Mouse (Mus musculus) limb, embryonic 11.5 days (tissue): Measurements from ENCODE around the gene Saa2. TPM values are rescaled to one million over a fixed set of nuclear protein-coding genes. Genes with fewer than 3 reads are reported as not detected.

Experiments used
- ATAC-seq: fragments of 200-750 bp; cut with Nextera tagmentation; 2 replicates; pipeline ENCODE4 v1.8.0; 2017; ENCODE audit warnings: low read depth; ENCODE audit not compliant: insufficient number of reproducible peaks, low FRiP score, low TSS enrichment
- DNase-seq: peaks from one replicate; pipeline ENCODE4 v3.0.0-alpha.2; 2015; ENCODE audit warnings: low spot score
- H3K27ac ChIP-seq: fragments of 300-500 bp; sonication (generic); replicated peaks from 2 replicates; pipeline ENCODE4 v1.5.1; 2014; ENCODE audit warnings: low read depth, mild to moderate bottlenecking, low read length
- H3K27me3 ChIP-seq: fragments of 300-500 bp; sonication (generic); 2 replicates; pipeline ENCODE4 v1.6.1; 2014; ENCODE audit warnings: mild to moderate bottlenecking, low read length, mixed read lengths; ENCODE audit not compliant: control insufficient read depth, insufficient read depth
- H3K36me3 ChIP-seq: fragments of 300-500 bp; sonication (generic); 2 replicates; pipeline ENCODE4 v1.6.1; 2014; ENCODE audit warnings: mild to moderate bottlenecking, low read length, moderate library complexity, mixed read lengths; ENCODE audit not compliant: control insufficient read depth, insufficient read depth
- H3K4me1 ChIP-seq: fragments of 300-500 bp; sonication (generic); 2 replicates; pipeline ENCODE4 v1.6.1; 2014; ENCODE audit warnings: low read length, mixed read lengths; ENCODE audit not compliant: control insufficient read depth, insufficient read depth
- H3K4me2 ChIP-seq: fragments of 300-500 bp; sonication (generic); 2 replicates; pipeline ENCODE4 v1.6.1; 2014; ENCODE audit warnings: low read depth, mild to moderate bottlenecking, moderate library complexity; ENCODE audit not compliant: severe bottlenecking
- H3K4me3 ChIP-seq: fragments of 300-500 bp; sonication (generic); 2 replicates; pipeline ENCODE4 v1.5.1; 2014; ENCODE audit warnings: low read depth, low read length
- H3K9ac ChIP-seq: fragments of 300-500 bp; sonication (generic); 2 replicates; pipeline ENCODE4 v1.6.1; 2014; ENCODE audit warnings: mild to moderate bottlenecking, low read length
- H3K9me3 ChIP-seq: fragments of 300-500 bp; sonication (generic); 2 replicates; pipeline ENCODE4 v1.6.1; 2016; ENCODE audit warnings: low read length; ENCODE audit not compliant: control insufficient read depth
- WGBS: fragments of 180-500 bp; shearing (Covaris S2); extraction: QIAGEN DNeasy Blood & Tissue Kit; methylation state at CpG from one replicate; pipeline ENCODE4 v1.1.7; 2014; 5-methylcytosine and 5-hydroxymethylcytosine counted together
- polyA plus RNA-seq: library from polyadenylated mRNA; unstranded; fragments of >200 nt; fragmentation: Nextera tagmentation; extraction: Ambion mirVana; gene quantifications from 2 replicates; pipeline ENCODE4 v1.2.1, GENCODE M21; 2014

Gene Saa2
- polyA plus RNA-seq = 0.68 and 0.98 TPM in 2 replicates

DNA sequence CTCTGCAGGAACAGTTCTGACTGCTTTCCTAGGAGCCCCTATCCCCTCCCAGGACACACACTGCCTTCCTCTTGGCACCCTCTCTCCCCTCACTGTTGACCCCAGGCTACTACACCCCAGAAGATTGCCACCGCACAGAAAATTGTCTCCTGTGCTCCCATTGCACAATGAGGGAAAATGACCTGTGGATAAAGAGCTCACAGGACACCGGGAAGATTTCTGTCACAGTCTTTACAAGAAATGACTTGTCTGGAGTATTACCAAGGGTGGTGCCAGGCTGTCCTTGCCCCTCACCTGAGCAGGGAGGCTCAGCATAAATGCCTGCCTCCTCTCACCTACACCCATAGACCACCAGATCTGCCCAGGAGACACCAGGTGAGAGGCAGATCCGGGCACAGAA is at the start of gene Saa2:
TSS of gene Saa2 (plus strand) at position 301 of the 400 bp plus-strand sequence.
- Histone ChIP-seq H3K4me1 (no peaks in the 10 kb centered on the region), H3K36me3 (no peaks in the 10 kb centered on the region), H3K27me3 (no peaks in the 10 kb centered on the region), H3K27ac (no peak within 1 kb of the TSS), H3K4me2 (no peak within 1 kb of the TSS), H3K9me3 (no peaks in the 10 kb centered on the region), H3K4me3 (no peak within 1 kb of the TSS), H3K9ac (no peak within 1 kb of the TSS)
- no peak for DNase-seq
- WGBS = 77% methylated on average over 3 of the region's 3 CpGs
- no peak for ATAC-seq

DNA sequence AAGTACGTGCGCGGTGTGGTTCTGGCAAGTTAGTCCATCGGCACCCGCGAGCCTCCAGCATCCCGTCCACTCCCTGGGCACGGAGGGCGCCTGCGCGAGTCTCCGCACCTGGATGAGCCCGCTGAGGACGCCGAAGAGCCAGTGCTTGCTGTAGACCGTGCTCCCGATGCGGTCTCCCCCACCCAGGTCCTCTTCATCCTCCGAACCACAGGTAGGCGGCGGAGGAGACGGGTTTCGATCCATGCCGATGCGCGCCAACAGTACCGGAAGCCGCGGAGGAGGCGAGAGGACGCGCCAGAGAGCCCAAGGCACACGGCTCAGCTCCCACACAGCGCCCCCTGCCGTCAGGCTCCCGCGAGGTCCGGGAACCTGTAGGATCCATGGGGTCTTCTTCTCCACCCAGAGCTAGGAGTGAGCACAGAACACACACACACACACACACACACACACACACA is 41.2 kb upstream of the Saa2 start, which contains the start of gene Saal1:
TSS of gene Saal1 (minus strand) at position 291 of the 455 bp plus-strand sequence.
- Histone ChIP-seq H3K27me3 (no peaks in the 10 kb centered on the region), H3K4me1 (no peaks in the 10 kb centered on the region), H3K9me3 (no peaks in the 10 kb centered on the region), H3K4me3 (peak within 1 kb of the TSS; percentile 71), H3K36me3 (peaks cover 5% of the 10 kb centered on the region; the same call in 1 of the 2 replicates), H3K9ac (peak within 1 kb of the TSS; percentile 81), H3K27ac (no peak within 1 kb of the TSS; the same call in 1 of the 2 replicates), H3K4me2 (peak within 1 kb of the TSS; percentile 60)
- WGBS = under 1% methylated on average over 38 of the region's 38 CpGs
- ATAC-seq (peak; percentile 96), DNase-seq (peak; percentile 99)

DNA sequence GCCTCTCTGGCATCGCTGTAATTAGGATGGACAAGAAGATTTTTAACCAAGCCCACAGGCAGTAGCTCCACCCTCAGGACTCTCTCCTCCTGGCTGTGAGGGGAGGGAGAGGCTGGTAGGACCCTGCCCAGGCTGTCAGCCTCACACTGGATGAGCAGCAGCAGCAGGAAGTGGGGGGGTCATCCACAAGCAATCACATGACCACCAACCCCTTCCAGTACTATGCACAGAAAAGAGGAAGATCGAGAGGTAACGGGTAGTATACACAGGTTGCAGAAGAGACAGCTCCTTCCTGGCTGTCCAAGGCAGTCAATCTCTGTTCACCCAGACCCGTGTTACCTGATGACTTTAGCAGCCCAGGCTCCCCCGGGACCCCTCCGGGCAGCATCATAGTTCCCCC is 39.3 kb upstream of the Saa2 start:
- H3K9ac ChIP-seq = no peak overlapping the region
- H3K36me3 ChIP-seq = no peaks in the 10 kb centered on the region
- no peak for DNase-seq
- 71% methylated on average over 6 of the region's 6 CpGs for WGBS
- no peaks in the 10 kb centered on the region for H3K27me3 ChIP-seq
- H3K4me3 ChIP-seq = no peak overlapping the region
- no peak for ATAC-seq
- H3K4me1 ChIP-seq = no peaks in the 10 kb centered on the region
- H3K27ac ChIP-seq = no peak overlapping the region
- no peak overlapping the region for H3K4me2 ChIP-seq
- no peaks in the 10 kb centered on the region for H3K9me3 ChIP-seq

DNA sequence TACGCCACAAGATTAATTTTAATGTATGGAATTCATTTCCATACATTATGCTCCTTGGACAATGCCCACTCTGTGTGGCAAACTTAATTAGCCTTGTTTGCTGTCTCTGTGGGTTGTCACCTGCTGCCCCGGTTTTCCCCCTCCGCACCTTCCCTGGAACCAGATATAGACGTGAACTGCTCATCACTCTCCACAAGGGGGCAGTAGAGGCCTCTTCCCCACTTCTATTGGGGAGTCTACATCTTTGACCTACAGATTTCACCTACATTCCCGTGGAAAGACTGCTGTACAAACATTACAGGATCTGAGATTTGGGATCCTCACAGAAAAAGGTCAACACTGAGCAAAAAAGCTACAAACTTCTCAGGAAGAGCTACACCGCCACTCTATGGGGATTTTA is 37.1 kb upstream of the Saa2 start:
- no peak overlapping the region for H3K4me2 ChIP-seq
- DNase-seq = peak; percentile 72
- H3K4me1 ChIP-seq = no peaks in the 10 kb centered on the region
- no peak overlapping the region for H3K4me3 ChIP-seq
- H3K27ac ChIP-seq = no peak overlapping the region
- WGBS = 31% methylated on average over 6 of the region's 6 CpGs
- H3K27me3 ChIP-seq = no peaks in the 10 kb centered on the region
- no peaks in the 10 kb centered on the region for H3K36me3 ChIP-seq
- ATAC-seq = no peak
- no peaks in the 10 kb centered on the region for H3K9me3 ChIP-seq
- H3K9ac ChIP-seq = no peak overlapping the region

DNA sequence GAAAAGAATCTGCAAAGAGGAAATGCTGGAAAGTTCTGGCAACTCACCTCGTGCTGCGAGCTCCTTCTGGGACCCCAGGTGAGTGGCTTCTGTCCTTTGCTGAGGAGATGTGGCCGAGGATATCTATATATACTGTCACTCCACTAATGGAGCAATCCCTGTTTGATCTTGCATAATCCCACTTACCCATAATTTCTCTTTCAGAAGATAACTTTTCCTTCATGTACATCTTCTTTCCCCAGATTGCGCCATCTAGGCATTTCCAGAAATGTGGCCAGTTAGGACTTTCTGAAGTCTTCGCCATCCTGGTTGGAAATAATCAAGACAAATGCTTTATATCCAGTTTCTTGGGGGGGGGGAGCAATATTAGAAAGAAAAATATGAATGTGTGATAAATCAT is 36.0 kb upstream of the Saa2 start, which contains the start of gene Saa3:
TSS of gene Saa3 (minus strand) at position 101 of the 400 bp plus-strand sequence.
- Histone ChIP-seq H3K36me3 (no peaks in the 10 kb centered on the region), H3K4me2 (no peak within 1 kb of the TSS), H3K9ac (no peak within 1 kb of the TSS), H3K27ac (no peak within 1 kb of the TSS), H3K9me3 (no peaks in the 10 kb centered on the region), H3K27me3 (no peaks in the 10 kb centered on the region), H3K4me3 (no peak within 1 kb of the TSS), H3K4me1 (no peaks in the 10 kb centered on the region)
- DNase-seq = no peak
- no peak for ATAC-seq
- WGBS = 89% methylated on average over 5 of the region's 5 CpGs

DNA sequence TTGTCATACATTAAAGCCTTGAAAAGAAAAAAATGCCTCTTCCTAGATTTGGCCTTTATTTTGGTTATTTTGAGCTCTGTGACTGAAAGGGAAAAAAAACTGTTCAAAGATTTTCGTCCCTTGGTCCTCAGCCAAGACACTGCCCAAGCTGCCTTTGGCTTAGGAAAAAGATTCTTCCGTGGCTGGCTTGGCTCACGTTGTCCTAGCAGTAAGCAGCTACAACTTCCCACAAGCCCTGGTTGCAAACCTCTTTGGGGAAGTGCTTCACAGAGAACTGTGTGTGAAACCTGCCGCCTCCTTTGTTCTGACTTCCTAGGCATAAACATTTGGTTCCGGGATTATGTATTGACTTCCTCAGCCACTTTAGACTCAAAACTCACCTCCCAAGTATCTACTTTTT is 34.7 kb upstream of the Saa2 start:
- no peaks in the 10 kb centered on the region for H3K27me3 ChIP-seq
- no peaks in the 10 kb centered on the region for H3K4me1 ChIP-seq
- no peaks in the 10 kb centered on the region for H3K9me3 ChIP-seq
- no peak overlapping the region for H3K9ac ChIP-seq
- no peak overlapping the region for H3K27ac ChIP-seq
- 53% methylated on average over 5 of the region's 5 CpGs for WGBS
- no peak overlapping the region for H3K4me3 ChIP-seq
- H3K36me3 ChIP-seq = no peaks in the 10 kb centered on the region
- no peak overlapping the region for H3K4me2 ChIP-seq
- DNase-seq (no peak), ATAC-seq (no peak)

DNA sequence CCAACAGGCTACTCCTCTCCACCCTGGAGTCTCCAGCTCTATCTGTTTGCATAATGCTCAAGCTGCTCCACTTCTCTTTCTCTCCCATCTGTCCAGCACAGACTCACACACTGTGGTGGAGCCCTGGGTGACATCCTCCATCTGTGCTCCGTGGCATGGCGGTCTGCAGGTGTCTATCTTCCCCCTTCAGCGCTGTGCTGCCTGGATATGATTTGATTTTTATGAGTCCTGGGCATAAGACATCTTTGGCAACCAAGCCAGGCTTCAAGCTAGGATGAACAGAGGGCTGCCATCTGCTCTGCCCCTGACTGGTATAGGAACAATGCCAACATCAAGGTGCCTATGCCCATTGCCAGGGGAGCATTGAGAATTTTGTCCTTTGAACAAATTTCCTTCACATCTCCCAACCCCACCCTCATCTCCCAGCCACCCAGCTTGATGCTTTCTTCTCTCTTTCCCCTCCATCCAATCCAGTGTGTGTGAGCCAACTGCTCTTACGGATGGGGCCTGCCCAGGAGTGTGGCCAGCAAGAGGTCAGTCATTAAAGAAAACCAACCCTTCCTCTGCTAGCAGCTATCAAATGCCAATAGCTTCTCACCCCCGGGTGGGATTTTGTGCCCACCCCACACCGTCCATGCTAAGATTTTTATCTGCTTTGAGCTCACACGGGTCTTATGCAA is 32.9 kb upstream of the Saa2 start:
- H3K27ac ChIP-seq = no peak overlapping the region
- 86% methylated on average over 7 of the region's 7 CpGs for WGBS
- H3K4me3 ChIP-seq = no peak overlapping the region
- no peak overlapping the region for H3K9ac ChIP-seq
- no peaks in the 10 kb centered on the region for H3K36me3 ChIP-seq
- H3K27me3 ChIP-seq = no peaks in the 10 kb centered on the region
- no peaks in the 10 kb centered on the region for H3K4me1 ChIP-seq
- ATAC-seq = no peak
- no peaks in the 10 kb centered on the region for H3K9me3 ChIP-seq
- no peak for DNase-seq
- no peak overlapping the region for H3K4me2 ChIP-seq

DNA sequence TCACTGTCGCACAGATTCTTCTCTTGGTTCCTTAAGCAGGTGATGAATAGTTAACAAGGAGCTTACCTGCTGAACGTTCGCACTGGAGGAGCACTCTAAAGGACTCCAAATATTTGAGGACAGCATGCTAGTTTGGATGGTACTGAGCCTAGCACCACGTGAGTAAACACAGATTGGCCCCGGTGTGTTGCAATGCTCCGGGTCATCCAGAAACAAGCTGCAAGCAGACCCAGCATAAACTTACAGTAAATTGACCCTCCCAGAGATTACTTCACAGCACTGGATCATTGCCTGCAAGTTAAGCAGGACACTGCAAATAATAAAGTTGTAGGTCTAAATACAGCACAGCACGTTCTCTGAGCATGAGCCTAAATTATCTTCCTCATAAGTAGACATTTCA is 32.1 kb upstream of the Saa2 start:
- ATAC-seq (no peak), DNase-seq (no peak)
- Histone ChIP-seq H3K4me2 (no peak overlapping the region), H3K27me3 (no peaks in the 10 kb centered on the region), H3K27ac (no peak overlapping the region), H3K4me1 (no peaks in the 10 kb centered on the region), H3K9me3 (no peaks in the 10 kb centered on the region), H3K36me3 (no peaks in the 10 kb centered on the region), H3K4me3 (no peak overlapping the region), H3K9ac (no peak overlapping the region)
- 82% methylated on average over 7 of the region's 7 CpGs for WGBS
